Mouse (Mus musculus) urinary bladder, postnatal 4 days (tissue): ENCODE data around the gene Lypd3.
A peak's percentile ranks its signal among the peaks of the same experiment; 100 is the strongest.
"Not testable (repeated sequence)": the region's sequence is repeated elsewhere in the genome, so short reads cannot be mapped to it uniquely, and the experiment has no call there.

ENCODE experiments used
- DNase-seq, 2 experiments: peaks; one replicate each; pipeline ENCODE4 v3.0.0; 2021 to 2022; ENCODE audit warnings: low spot score in 2 of 2

The Lypd3 gene

GRCm38 (mm10) chr7:24662575-24662974, 26.2 kb downstream of the Lypd3 start:
- peak in 1 of 2 experiments; percentile 73 for DNase-seq

- DNase-seq, result no peak
Measured at GRCm38 (mm10) chr7:24664301-24664700, 28.0 kb downstream of the Lypd3 start.

GRCm38 (mm10) chr7:24664959-24665358, 28.6 kb downstream of the Lypd3 start:
- no peak for DNase-seq

GRCm38 (mm10) chr7:24671944-24672439, 35.6 kb downstream of the Lypd3 start:
- no peak for DNase-seq

- no peak for DNase-seq
Measured at GRCm38 (mm10) chr7:24676575-24676974, 40.2 kb downstream of the Lypd3 start, which contains the start of gene Tex101. Gene Tex101, minus strand, starts transcription at chr7:24676675.

GRCm38 (mm10) chr7:24684121-24684520, 47.8 kb downstream of the Lypd3 start:
- DNase-seq, result not testable (repeated sequence)

GRCm38 (mm10) chr7:24687519-24687918, 51.2 kb downstream of the Lypd3 start:
- DNase-seq, result not testable (repeated sequence)
